Mouse (Mus musculus) stomach, embryonic 15.5 days (tissue): ENCODE data around the gene G3bp1. TPM values are rescaled to one million over a fixed set of nuclear protein-coding genes. Genes with fewer than 3 reads are reported as not detected.

Source experiments
- ATAC-seq: fragments of 200-750 bp; cut with Nextera tagmentation; 2 replicates; pipeline ENCODE4 v1.8.0; 2017; ENCODE audit warnings: low read depth, moderate number of reproducible peaks, moderate TSS enrichment; ENCODE audit not compliant: insufficient read depth, low FRiP score
- H3K27ac ChIP-seq: fragments of 300-500 bp; sonication (generic); 2 replicates; pipeline ENCODE4 v1.5.1; 2015; ENCODE audit warnings: mild to moderate bottlenecking, inconsistent platforms
- H3K27me3 ChIP-seq: fragments of 300-500 bp; sonication (generic); replicated peaks from 2 replicates; pipeline ENCODE4 v1.6.1; 2015; ENCODE audit warnings: inconsistent platforms
- H3K36me3 ChIP-seq: fragments of 300-500 bp; sonication (generic); 2 replicates; pipeline ENCODE4 v1.6.1; 2015; ENCODE audit warnings: inconsistent platforms
- H3K4me1 ChIP-seq: fragments of 300-500 bp; sonication (generic); 2 replicates; pipeline ENCODE4 v1.6.1; 2015; ENCODE audit warnings: inconsistent platforms
- H3K4me2 ChIP-seq: fragments of 300-500 bp; sonication (generic); 2 replicates; pipeline ENCODE4 v1.6.1; 2015; ENCODE audit warnings: mild to moderate bottlenecking, inconsistent platforms
- H3K4me3 ChIP-seq: fragments of 300-500 bp; sonication (generic); replicated peaks from 2 replicates; pipeline ENCODE4 v1.5.1; 2015; ENCODE audit warnings: inconsistent platforms
- H3K9ac ChIP-seq: fragments of 300-500 bp; sonication (generic); 2 replicates; pipeline ENCODE4 v1.6.1; 2015; ENCODE audit warnings: inconsistent platforms
- H3K9me3 ChIP-seq: fragments of 300-500 bp; sonication (generic); 2 replicates; pipeline ENCODE4 v1.6.1; 2016; ENCODE audit warnings: inconsistent platforms
- WGBS: fragments of 180-500 bp; shearing (Covaris S2); methylation state at CpG from one replicate; pipeline ENCODE4 v1.1.7; 2015; 5-methylcytosine and 5-hydroxymethylcytosine counted together
- polyA plus RNA-seq: library from polyadenylated mRNA; unstranded; fragments of >200 nt; fragmentation: Nextera tagmentation; extraction: Ambion mirVana; gene quantifications from 2 replicates; pipeline ENCODE4 v1.2.1, GENCODE M21; 2015

G3bp1 gene
- polyA plus RNA-seq, 1 experiment from 2014 or later, result 145 TPM

DNA sequence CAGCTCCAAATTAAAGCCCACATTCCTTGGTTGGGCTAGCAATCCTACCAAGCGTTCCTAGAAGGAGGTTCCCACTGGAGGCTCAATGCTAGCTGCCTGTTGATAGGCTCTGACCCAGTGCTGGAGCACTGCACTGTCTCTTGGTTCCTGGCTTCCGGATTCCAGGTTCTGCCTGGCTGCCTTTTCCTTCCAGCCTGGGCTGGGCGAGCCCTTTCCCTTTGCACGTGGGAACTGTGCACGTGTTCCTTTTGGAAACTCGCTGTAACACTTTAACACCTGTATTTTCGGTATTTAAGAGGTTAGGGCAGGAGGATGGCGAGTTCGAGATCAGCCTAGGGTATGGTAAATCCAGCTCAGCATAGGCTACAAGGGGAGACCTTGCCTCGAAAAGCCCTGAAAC is 1.5 kb upstream of the G3bp1 start:
- Histone ChIP-seq H3K27ac (peak overlapping the region; percentile 93; the same call in 1 of the 2 replicates), H3K9me3 (no peaks in the 10 kb centered on the region), H3K4me2 (peak overlapping the region; percentile 68), H3K4me3 (peak overlapping the region; percentile 44; the same call in 1 of the 2 replicates), H3K36me3 (no peaks in the 10 kb centered on the region), H3K9ac (no peak overlapping the region), H3K27me3 (no peaks in the 10 kb centered on the region), H3K4me1 (peaks cover 12% of the 10 kb centered on the region)
- 76% methylated on average over 10 of the region's 10 CpGs for WGBS
- ATAC-seq, result no peak

DNA sequence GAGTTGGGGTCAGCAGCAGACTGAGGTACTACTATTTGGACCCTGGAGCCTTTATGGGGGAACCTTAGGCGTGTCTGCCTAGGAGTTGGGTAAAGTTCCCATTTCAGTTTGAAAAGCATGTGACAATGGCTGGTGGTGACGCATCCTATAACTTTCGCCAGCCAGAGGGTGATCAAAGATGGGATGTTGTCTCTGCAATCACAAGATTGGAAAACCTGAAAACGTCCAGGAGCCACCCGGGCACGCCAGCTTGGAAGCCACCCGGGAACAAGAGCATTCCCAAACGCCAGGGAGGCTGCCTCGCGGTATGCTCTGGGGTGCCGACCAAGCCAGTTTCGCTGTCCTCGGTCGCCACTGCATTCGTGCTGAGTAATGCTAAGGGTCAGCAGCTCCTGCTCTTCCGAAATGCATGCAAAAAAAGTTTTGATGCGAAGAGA is 856 bp upstream of the G3bp1 start:
- Histone ChIP-seq H3K4me3 (peak overlapping the region; percentile 44), H3K27me3 (no peaks in the 10 kb centered on the region), H3K9ac (peak overlapping the region; percentile 21; the same call in 1 of the 2 replicates), H3K36me3 (no peaks in the 10 kb centered on the region), H3K4me2 (peak overlapping the region; percentile 68), H3K4me1 (peaks cover 17% of the 10 kb centered on the region), H3K27ac (peak overlapping the region; percentile 93), H3K9me3 (no peaks in the 10 kb centered on the region)
- WGBS, result 3% methylated on average over 17 of the region's 17 CpGs
- ATAC-seq, result no peak

DNA sequence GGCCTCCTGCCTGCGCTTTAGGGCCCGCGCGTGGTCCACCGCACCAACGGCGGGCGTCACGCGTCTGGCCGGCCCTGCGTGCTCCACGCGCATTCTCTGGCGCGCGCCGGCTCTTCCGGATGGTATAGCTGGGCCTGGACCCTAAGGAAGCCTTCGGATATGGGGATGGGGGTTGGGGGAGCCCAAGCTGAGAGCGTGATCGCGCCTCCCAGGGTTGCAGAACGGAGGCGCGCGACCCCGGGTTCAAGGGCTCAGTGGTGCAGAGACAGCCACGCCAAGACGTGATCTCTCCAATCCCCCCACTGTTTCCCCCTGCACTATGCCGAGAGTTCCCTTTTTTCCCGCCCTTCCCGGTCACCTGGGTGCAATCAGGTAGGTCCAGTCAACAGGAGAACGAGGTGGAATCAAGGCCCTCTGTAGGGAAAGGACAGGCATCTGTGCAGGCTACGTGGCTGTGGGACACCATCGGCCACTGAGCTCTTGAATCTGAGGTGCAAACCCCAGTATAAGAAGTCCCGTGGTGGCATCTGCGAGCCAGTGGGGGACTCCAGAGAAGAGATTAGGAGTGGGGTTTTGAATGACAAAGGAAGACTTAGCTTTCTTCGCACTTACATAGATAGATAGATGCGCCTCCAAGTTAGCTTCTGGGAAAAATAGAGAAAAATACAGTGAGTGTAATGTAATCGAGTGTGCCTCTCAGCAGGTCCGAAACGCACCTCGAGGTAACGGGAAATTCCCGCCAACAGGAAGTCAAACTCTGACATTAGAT is 622 bp downstream of the G3bp1 start:
- peak overlapping the region; percentile 89 for H3K27ac ChIP-seq
- under 1% methylated on average over 46 of the region's 46 CpGs for WGBS
- H3K9ac ChIP-seq, result peak overlapping the region; percentile 95
- 0 out of 2 replicates have a peak, but pooled peaks cover 7% of the 10 kb centered on the region for H3K36me3 ChIP-seq
- ATAC-seq, result no peak
- H3K27me3 ChIP-seq, result no peaks in the 10 kb centered on the region
- peaks cover 17% of the 10 kb centered on the region for H3K4me1 ChIP-seq
- peak overlapping the region; percentile 95 for H3K4me3 ChIP-seq
- H3K4me2 ChIP-seq, result peak overlapping the region; percentile 81
- H3K9me3 ChIP-seq, result no peaks in the 10 kb centered on the region

DNA sequence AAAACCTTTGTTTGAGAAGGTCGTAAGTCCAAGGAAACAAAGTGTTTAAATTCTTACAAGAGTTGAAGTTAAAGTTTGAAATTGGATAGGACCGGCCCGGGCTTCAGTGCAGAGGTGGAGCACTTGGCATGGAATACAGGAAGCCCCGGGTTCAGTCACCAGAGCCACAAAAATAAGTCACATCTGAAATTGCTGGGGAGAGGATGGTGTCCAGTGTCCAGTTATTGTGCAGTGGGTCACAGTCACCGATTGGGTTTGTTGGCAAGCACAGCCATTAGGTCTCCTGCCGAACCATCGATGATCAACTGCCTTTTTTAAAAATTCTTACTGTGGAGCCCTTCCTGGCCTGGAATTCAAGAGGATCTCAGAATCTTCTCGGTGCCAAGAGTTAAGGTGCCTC is 1.3 kb downstream of the G3bp1 start:
- Histone ChIP-seq H3K9ac (no peak overlapping the region; the same call in 1 of the 2 replicates), H3K4me2 (peak overlapping the region; percentile 81), H3K36me3 (0 out of 2 replicates have a peak, but pooled peaks cover 7% of the 10 kb centered on the region), H3K4me3 (peak overlapping the region; percentile 95), H3K27me3 (no peaks in the 10 kb centered on the region), H3K9me3 (no peaks in the 10 kb centered on the region), H3K27ac (no peak overlapping the region), H3K4me1 (peaks cover 17% of the 10 kb centered on the region)
- WGBS, result 28% methylated on average over 8 of the region's 8 CpGs
- no peak for ATAC-seq

DNA sequence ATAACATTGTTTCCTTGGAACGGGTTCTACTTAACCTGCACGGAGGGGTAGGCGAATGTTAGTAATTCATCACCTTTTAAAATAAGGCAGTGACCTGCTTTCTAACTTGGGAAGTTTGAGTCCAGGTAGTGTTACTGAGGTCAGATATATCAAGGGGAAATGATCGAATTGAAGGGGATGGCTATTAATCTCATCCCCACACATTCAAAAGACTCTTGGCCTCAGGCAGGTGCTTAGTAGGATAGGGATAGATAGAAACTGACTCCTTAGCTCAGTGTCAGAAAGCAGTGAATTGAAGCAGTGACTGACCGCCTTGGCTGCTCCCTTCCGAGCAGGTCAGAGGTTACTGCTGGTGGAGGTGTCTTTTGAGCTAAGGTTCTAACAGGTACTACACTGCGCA is 2.0 kb downstream of the G3bp1 start:
- Histone ChIP-seq H3K9ac (no peak overlapping the region), H3K4me1 (peaks cover 17% of the 10 kb centered on the region), H3K4me2 (peak overlapping the region; percentile 81), H3K27ac (no peak overlapping the region), H3K9me3 (no peaks in the 10 kb centered on the region), H3K36me3 (0 out of 2 replicates have a peak, but pooled peaks cover 7% of the 10 kb centered on the region), H3K4me3 (peak overlapping the region; percentile 95), H3K27me3 (no peaks in the 10 kb centered on the region)
- ATAC-seq, result no peak
- WGBS, result 78% methylated on average over 7 of the region's 7 CpGs

DNA sequence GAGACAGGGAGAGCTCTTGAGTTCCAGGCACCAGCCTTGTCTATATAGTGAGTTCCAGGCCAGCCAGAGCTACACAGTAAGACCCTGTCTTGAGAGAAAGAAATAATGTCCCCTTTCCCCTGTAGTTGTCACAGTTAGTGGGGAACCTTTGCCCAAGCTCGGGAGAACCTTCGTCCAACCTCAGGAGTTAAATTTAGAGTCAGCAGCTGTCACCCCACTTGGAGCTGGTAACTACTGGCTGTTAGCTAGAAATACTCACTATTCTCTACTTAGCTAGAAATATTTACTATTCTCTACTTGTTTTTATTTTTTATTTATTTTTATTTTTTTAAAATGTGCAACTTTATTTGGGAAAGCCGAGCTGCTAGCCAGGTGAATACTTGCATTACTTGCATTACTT is 3.7 kb downstream of the G3bp1 start:
- no peak overlapping the region for H3K4me3 ChIP-seq
- H3K27ac ChIP-seq, result no peak overlapping the region
- H3K4me2 ChIP-seq, result no peak overlapping the region
- 0 out of 2 replicates have a peak, but pooled peaks cover 7% of the 10 kb centered on the region for H3K36me3 ChIP-seq
- H3K27me3 ChIP-seq, result no peaks in the 10 kb centered on the region
- H3K4me1 ChIP-seq, result peaks cover 14% of the 10 kb centered on the region
- ATAC-seq, result no peak
- H3K9ac ChIP-seq, result no peak overlapping the region
- 88% methylated on average over 3 of the region's 3 CpGs for WGBS
- no peaks in the 10 kb centered on the region for H3K9me3 ChIP-seq

DNA sequence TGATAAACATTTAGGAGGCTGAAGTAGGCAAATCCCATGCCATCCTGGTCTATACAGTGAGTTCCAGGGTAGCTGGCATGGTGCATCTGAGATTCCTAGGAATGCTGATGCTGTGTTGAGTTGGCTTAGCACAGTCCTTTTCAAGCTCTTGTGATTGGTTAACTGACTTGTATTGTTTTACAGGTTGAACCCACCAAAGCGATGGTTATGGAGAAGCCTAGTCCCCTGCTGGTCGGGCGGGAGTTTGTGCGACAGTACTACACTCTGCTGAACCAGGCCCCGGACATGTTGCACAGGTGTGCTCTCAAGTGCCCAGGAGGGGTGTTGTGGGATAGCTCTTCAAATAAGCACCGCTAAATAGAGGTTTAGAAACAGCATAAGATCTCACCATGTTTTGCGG is 16.0 kb downstream of the G3bp1 start:
- no peak overlapping the region for H3K27ac ChIP-seq
- H3K9me3 ChIP-seq, result no peaks in the 10 kb centered on the region
- H3K4me1 ChIP-seq, result no peaks in the 10 kb centered on the region
- 95% methylated on average over 7 of the region's 7 CpGs for WGBS
- H3K36me3 ChIP-seq, result peaks cover 52% of the 10 kb centered on the region
- ATAC-seq, result no peak
- no peaks in the 10 kb centered on the region for H3K27me3 ChIP-seq
- H3K9ac ChIP-seq, result no peak overlapping the region
- no peak overlapping the region for H3K4me2 ChIP-seq
- H3K4me3 ChIP-seq, result no peak overlapping the region

DNA sequence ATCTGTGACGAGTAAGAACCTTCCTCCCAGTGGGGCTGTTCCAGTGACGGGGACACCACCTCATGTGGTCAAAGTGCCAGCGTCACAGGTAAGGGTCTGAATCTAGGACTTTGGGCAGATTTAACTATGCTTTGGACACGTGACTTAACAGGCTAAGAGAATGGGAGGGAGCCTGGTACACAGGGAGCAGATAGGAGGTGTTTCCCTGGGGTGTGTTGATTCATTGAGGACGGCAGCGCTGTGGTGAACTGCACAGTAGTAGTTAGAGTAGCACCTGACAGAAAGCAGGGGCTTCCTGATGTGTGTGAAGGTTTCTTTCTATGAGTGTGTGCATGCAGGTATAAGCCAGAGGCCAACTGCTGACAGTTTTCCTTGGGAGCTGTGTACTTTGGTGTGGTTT is 26.7 kb downstream of the G3bp1 start:
- no peak for ATAC-seq
- no peaks in the 10 kb centered on the region for H3K27me3 ChIP-seq

DNA sequence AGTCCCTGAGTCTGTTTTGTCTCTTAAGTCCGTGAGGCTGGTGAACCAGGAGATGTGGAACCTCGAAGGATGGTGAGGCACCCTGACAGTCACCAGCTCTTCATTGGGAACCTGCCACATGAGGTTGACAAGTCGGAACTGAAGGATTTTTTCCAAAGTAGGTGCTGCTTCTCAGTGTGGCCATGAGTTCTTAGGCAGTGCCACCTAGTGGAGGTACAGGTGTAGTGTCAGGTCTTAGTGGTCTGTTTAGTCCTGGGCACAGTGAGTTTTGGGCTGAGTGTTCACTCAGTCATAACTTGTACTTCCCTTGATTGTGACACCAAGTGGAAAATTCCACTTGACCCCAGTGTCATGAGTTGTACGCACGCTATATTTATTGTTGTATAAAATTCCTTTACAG is 28.4 kb downstream of the G3bp1 start:
- no peak overlapping the region for H3K9ac ChIP-seq
- peaks cover 58% of the 10 kb centered on the region for H3K36me3 ChIP-seq
- H3K27ac ChIP-seq, result no peak overlapping the region
- 52% methylated on average over 5 of the region's 5 CpGs for WGBS
- H3K4me2 ChIP-seq, result no peak overlapping the region
- no peaks in the 10 kb centered on the region for H3K27me3 ChIP-seq
- ATAC-seq, result peak; percentile 56; the same call in 1 of the 2 replicates
- H3K4me3 ChIP-seq, result no peak overlapping the region
- H3K4me1 ChIP-seq, result no peaks in the 10 kb centered on the region
- no peaks in the 10 kb centered on the region for H3K9me3 ChIP-seq

More for the DNA sequence above, 26.7 kb downstream of the G3bp1 start:
- no peak overlapping the region for H3K27ac ChIP-seq
- H3K4me3 ChIP-seq, result no peak overlapping the region
- H3K36me3 ChIP-seq, result peaks cover 74% of the 10 kb centered on the region
- H3K4me1 ChIP-seq, result no peaks in the 10 kb centered on the region
- H3K4me2 ChIP-seq, result no peak overlapping the region
- H3K9me3 ChIP-seq, result no peaks in the 10 kb centered on the region
- H3K9ac ChIP-seq, result no peak overlapping the region
- 84% methylated on average over 6 of the region's 6 CpGs for WGBS

DNA sequence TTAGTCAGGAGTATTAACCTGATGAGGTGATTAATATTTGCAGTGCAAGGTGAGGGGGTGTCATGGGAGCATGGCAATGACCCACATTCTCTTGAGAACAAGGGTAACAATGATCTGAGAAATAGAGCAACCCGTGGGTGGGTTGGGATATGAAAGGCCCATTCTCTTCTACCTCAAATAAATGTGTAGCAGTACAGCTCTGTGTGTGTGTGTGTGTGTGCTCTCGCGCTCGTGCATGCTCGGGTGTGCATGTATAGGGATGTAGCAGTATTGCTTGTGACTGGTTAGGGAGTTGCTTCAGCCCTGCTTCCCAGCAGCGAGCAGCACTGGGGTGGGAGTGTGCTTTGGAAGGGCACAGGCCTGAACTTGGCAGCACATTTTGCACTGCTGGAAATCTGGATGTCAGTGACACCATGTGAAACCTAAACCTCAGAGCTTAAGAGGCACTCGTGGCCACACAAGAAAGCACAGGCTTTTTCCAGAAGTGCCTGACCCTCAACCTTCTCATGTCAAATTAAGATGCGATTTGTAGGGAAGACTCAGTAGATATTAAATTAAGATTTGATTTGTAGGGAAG is 32.6 kb downstream of the G3bp1 start:
- peaks cover 25% of the 10 kb centered on the region for H3K36me3 ChIP-seq
- ATAC-seq, result no peak

DNA sequence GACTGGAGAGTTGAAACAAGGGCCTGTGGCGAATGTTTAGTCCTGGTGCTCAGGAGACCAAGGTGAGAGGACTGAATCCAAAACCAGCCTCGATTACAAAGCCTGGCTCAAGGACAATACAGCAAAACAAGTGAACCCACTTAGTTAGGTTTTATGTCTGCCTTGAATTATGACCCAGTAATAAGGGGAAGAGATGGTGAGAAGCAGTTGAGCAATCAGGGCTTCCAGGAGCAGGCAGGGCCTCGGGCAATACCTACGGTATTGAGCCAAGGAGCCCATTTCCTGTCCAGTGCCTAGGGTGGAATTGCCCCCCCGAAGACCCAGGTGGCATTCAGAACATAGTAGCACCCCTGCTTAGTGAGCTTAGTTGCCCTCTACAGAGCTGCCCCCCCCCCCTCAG is 33.4 kb downstream of the G3bp1 start:
- Histone ChIP-seq H3K9me3 (no peaks in the 10 kb centered on the region), H3K36me3 (peaks cover 20% of the 10 kb centered on the region), H3K4me1 (no peaks in the 10 kb centered on the region), H3K27ac (no peak overlapping the region), H3K4me2 (no peak overlapping the region), H3K27me3 (no peaks in the 10 kb centered on the region), H3K9ac (no peak overlapping the region), H3K4me3 (no peak overlapping the region)
- no peak for ATAC-seq
- WGBS, result 82% methylated on average over 5 of the region's 5 CpGs

More for the DNA sequence above, 32.6 kb downstream of the G3bp1 start:
- 85% methylated on average over 8 of the region's 8 CpGs for WGBS
- H3K4me2 ChIP-seq, result no peak overlapping the region
- H3K4me1 ChIP-seq, result no peaks in the 10 kb centered on the region
- H3K27ac ChIP-seq, result no peak overlapping the region
- H3K27me3 ChIP-seq, result no peaks in the 10 kb centered on the region
- H3K4me3 ChIP-seq, result no peak overlapping the region
- H3K9me3 ChIP-seq, result no peaks in the 10 kb centered on the region
- no peak overlapping the region for H3K9ac ChIP-seq

DNA sequence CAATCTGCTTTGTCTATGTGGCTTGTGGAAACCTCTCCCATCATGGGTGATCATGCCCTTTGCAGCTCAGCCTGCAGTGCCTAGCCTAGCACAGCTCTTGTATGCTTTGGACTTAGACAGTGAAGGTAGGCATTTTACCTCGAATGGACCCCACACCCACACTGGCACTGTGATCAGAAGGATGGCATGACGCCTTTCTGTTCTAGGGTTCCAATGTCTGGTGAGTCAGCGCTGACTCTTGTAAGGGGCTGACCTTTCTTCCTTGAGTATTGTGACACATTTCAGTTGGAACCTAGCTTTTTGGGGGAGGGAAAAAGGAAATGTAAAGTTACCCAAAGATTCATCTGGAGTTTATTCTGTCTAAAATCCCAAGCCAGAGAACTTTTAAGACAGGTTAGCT is 36.0 kb downstream of the G3bp1 start:
- no peak overlapping the region for H3K9ac ChIP-seq
- ATAC-seq, result no peak
- H3K4me1 ChIP-seq, result no peaks in the 10 kb centered on the region
- H3K4me3 ChIP-seq, result no peak overlapping the region
- no peaks in the 10 kb centered on the region for H3K9me3 ChIP-seq
- H3K4me2 ChIP-seq, result no peak overlapping the region
- no peak overlapping the region for H3K27ac ChIP-seq
- WGBS, result 82% methylated on average over 3 of the region's 3 CpGs
- H3K27me3 ChIP-seq, result no peaks in the 10 kb centered on the region
- 0 out of 2 replicates have a peak, but pooled peaks cover 3% of the 10 kb centered on the region for H3K36me3 ChIP-seq
